Mouse (Mus musculus) E14TG2a.4 (cell line): Measurements from ENCODE around the gene Ldlrad3.

Experiments
- H3K27me3 ChIP-seq: 2 replicates; pipeline ENCODE4 v1.6.1; 2014; ENCODE audit warnings: low read length, control low read depth; ENCODE audit not compliant: insufficient read depth
- H3K36me3 ChIP-seq: 2 replicates; pipeline ENCODE4 v1.6.1; 2014; ENCODE audit warnings: low read length, control low read depth; ENCODE audit not compliant: insufficient read depth
- H3K4me1 ChIP-seq: replicated peaks from 2 replicates; pipeline ENCODE4 v1.6.1; 2014; ENCODE audit warnings: low read depth, low read length, control low read depth
- H3K4me3 ChIP-seq: replicated peaks from 2 replicates; pipeline ENCODE4 v1.5.1; 2014; ENCODE audit warnings: mild to moderate bottlenecking, low read length
- H3K9me3 ChIP-seq: 2 replicates; pipeline ENCODE4 v1.6.1; 2014; ENCODE audit warnings: low read length, control low read depth
- CTCF ChIP-seq: conservative IDR thresholded peaks from 2 replicates; pipeline ENCODE4 v1.5.1; 2014; ENCODE audit warnings: low read length
- NANOG ChIP-seq: IDR thresholded peaks from 2 replicates; pipeline ENCODE4 v1.6.1; 2014; ENCODE audit warnings: borderline replicate concordance, low read length, mixed read lengths
- POU5F1 ChIP-seq: IDR thresholded peaks from 2 replicates; pipeline ENCODE4 v1.6.1; 2014; ENCODE audit warnings: low read length, borderline replicate concordance

Gene Ldlrad3

GRCm38 (mm10) chr2:102094281-102094680 is 91.9 kb downstream of the Ldlrad3 start:
- Histone ChIP-seq H3K36me3 (peaks cover 8% of the 10 kb centered on the region), H3K4me1 (peaks cover 71% of the 10 kb centered on the region), H3K27me3 (no peaks in the 10 kb centered on the region), H3K4me3 (no peak overlapping the region), H3K9me3 (no peaks in the 10 kb centered on the region)
- TF ChIP-seq NANOG (no peak), CTCF (no peak), POU5F1 (no peak)

DNA sequence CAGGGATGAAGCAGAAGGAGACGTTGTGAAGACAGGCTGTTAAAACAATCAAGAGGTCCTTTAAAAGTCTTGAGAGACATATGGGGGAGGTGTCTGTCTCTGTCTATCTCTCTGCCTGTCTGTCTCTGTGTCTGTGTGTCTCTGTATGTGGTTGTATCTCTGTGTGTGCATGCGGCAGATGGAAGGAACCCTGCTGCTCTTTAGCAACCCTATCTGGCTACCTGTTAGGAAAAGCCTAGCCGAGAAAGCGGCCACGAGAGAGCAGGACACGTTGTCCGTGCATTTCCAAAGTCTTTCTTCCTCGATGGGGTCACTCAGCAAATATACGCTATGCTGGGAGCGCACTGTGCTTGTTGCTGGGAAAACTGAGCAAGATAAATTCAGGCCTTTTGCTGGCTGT is 93.6 kb downstream of the Ldlrad3 start:
- no peaks in the 10 kb centered on the region for H3K27me3 ChIP-seq
- no peaks in the 10 kb centered on the region for H3K9me3 ChIP-seq
- peaks cover 8% of the 10 kb centered on the region; the same call in 1 of the 2 replicates for H3K36me3 ChIP-seq
- TF ChIP-seq CTCF (no peak), NANOG (no peak), POU5F1 (no peak)
- peaks cover 55% of the 10 kb centered on the region for H3K4me1 ChIP-seq
- H3K4me3 ChIP-seq, result no peak overlapping the region

GRCm38 (mm10) chr2:102091516-102092350 is 94.5 kb downstream of the Ldlrad3 start:
- no peak for TF ChIP-seq POU5F1
- no peak for TF ChIP-seq NANOG
- TF ChIP-seq CTCF, result peak; percentile 88
- H3K4me3 ChIP-seq, result no peak overlapping the region
- H3K4me1 ChIP-seq, result peaks cover 48% of the 10 kb centered on the region
- no peaks in the 10 kb centered on the region for H3K27me3 ChIP-seq
- H3K9me3 ChIP-seq, result no peaks in the 10 kb centered on the region
- peaks cover 15% of the 10 kb centered on the region; the same call in 1 of the 2 replicates for H3K36me3 ChIP-seq

DNA sequence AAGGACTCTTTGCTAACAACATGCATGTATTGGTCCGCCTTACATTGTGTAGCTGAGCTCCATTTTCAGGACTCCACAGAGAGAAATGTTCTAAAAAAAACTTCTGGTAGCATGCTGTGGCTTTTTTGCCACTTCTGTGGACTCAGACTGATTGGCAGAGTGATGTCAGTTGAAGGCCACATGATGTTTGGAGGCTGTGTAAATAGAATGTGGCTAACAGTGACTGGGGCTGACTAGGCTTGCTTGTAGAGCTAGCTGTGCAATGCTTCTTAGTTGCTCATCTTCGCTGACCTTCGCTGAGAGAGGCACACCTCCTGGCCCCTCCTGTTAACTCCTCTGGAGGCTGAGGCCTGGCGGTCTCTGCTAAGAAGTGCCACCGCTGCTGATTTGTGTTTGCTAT is 98.4 kb downstream of the Ldlrad3 start:
- TF ChIP-seq CTCF, result no peak
- TF ChIP-seq POU5F1, result no peak
- TF ChIP-seq NANOG, result no peak
- Histone ChIP-seq H3K27me3 (no peaks in the 10 kb centered on the region), H3K4me1 (peaks cover 20% of the 10 kb centered on the region), H3K4me3 (no peak overlapping the region), H3K36me3 (peaks cover 10% of the 10 kb centered on the region), H3K9me3 (peaks cover 15% of the 10 kb centered on the region)

DNA sequence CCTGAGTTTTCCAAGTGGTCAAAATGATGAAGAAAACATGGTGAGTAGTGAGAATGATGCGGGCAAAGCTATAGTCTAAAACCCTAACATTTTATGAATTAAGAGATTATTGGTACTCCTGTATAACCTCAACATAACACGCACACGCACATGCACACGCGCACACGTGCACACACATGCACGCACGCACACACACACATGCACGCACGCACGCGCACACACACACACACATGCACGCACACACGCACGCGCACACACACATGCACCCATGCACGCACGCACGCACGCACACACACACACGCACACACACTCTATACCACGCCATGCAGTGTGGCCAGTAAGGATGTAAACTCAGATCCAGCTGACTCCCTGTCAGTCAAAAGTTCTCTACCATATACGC is 99.6 kb downstream of the Ldlrad3 start:
- Histone ChIP-seq H3K27me3 (no peaks in the 10 kb centered on the region), H3K4me1 (peaks cover 8% of the 10 kb centered on the region), H3K9me3 (peaks cover 24% of the 10 kb centered on the region), H3K4me3 (no peak overlapping the region), H3K36me3 (peaks cover 15% of the 10 kb centered on the region)
- TF ChIP-seq NANOG (no peak), CTCF (no peak), POU5F1 (no peak)

DNA sequence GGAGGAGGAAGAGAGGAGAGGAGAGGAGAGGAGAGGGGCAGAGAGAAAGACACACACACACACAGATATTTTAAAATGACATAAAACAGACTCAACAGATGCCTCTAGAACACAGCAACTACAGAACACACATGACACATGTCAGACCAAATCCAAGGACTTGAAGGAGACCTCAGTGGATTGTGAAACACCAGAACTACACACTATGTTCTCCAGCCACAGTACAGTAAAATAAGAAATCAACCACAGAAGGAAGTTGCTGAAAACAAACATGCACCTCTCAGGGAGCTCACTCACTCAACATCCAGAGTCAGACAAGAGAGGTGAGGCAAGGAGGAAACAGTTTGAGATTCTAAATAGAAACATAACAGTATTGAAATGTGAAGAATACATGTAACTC is 103.4 kb downstream of the Ldlrad3 start:
- Histone ChIP-seq H3K36me3 (peaks cover 24% of the 10 kb centered on the region), H3K27me3 (no peaks in the 10 kb centered on the region), H3K4me1 (peaks cover 6% of the 10 kb centered on the region), H3K4me3 (no peak overlapping the region), H3K9me3 (peaks cover 30% of the 10 kb centered on the region)
- no peak for TF ChIP-seq NANOG
- TF ChIP-seq CTCF, result no peak
- no peak for TF ChIP-seq POU5F1

DNA sequence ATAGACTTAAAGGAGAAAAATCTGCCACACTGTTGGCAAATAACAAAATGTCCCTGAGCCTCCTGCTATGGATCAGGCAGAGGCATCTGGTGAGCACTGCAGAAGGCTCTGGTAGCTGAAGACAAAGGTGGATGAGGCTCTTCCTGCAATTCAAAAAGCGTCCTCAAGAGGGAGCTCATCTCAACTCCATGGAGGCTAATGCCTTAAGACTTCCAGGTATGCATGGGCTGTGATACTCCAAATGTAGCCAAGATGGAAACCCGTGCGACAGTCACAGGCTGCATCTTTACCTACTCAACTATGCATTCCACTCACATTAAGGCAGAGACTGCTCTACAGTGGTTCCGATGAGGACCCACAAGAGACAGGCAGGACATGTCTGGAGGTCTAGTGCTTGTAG is 108.6 kb downstream of the Ldlrad3 start:
- Histone ChIP-seq H3K36me3 (peaks cover 39% of the 10 kb centered on the region), H3K27me3 (no peaks in the 10 kb centered on the region), H3K9me3 (peaks cover 15% of the 10 kb centered on the region), H3K4me1 (peaks cover 8% of the 10 kb centered on the region), H3K4me3 (no peak overlapping the region)
- TF ChIP-seq POU5F1 (no peak), NANOG (no peak), CTCF (peak; percentile 95)

DNA sequence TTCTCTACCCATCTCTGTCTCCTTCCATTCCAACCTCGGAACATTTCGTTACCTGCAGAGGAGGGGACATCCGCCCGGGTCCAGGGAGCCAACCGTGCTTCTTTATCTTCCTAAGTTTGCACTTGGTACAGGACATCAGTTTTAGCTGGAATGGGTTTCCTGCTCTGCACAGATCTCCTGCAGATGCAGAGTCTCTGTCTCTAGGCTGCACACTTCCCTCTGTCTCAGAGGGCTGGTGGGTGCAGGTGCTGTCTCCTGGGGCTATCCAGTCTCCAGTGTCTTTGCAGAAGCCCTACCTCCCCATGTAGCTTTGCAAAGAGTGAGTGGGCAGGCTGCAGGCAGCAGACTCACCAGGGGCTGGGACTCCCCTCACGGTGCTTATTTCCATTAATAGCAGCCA is 109.9 kb downstream of the Ldlrad3 start:
- H3K9me3 ChIP-seq, result peaks cover 3% of the 10 kb centered on the region
- no peak overlapping the region for H3K4me3 ChIP-seq
- peaks cover 8% of the 10 kb centered on the region for H3K4me1 ChIP-seq
- TF ChIP-seq POU5F1 (no peak), NANOG (no peak), CTCF (no peak)
- peaks cover 31% of the 10 kb centered on the region for H3K36me3 ChIP-seq
- no peaks in the 10 kb centered on the region for H3K27me3 ChIP-seq
